Mouse (Mus musculus): ENCODE results near the gene Grasp. TPM values are rescaled to one million over a fixed set of nuclear protein-coding genes. Genes with fewer than 3 reads are reported as not detected.
A peak's percentile ranks its signal among the peaks of the same experiment; 100 is the strongest.

Gene Grasp
- polyA plus RNA-seq, 1 experiment: 8.7 TPM

DNA sequence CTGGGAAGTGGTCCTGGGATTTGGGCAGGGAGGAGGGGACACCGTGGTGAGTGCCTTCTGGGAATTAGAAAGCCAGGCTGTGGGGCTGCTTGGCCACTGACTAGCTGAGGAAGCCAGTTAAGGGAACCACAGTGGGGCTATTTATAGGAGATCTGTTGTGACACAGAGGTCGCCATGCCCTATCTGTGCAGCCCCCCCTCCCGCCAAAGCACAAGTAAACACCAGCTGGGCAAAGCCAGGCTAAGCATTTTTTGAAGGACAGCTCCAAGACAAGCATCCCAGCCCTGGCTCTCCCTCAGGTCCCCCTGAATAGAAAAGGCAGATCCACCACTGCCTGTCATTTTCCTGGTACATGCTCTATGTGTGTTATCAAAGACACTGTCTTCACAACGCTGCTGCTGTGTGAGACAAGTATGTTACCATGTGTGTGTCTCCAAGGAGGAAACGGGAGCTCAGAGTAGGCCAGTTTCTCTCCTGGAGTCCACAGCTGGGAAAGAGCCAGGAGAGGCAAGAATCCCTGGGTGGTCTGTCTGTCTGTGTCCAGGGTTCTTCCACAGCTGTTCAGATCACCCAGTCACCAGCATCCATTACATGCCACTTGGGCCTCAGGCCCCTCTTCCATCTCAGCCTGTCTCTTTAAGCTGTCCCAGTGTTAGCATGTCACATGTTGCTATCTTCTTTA lies 24.2 kb downstream of the Grasp start:
- no peak for DNase-seq (ENCODE audit: low spot score)

DNA sequence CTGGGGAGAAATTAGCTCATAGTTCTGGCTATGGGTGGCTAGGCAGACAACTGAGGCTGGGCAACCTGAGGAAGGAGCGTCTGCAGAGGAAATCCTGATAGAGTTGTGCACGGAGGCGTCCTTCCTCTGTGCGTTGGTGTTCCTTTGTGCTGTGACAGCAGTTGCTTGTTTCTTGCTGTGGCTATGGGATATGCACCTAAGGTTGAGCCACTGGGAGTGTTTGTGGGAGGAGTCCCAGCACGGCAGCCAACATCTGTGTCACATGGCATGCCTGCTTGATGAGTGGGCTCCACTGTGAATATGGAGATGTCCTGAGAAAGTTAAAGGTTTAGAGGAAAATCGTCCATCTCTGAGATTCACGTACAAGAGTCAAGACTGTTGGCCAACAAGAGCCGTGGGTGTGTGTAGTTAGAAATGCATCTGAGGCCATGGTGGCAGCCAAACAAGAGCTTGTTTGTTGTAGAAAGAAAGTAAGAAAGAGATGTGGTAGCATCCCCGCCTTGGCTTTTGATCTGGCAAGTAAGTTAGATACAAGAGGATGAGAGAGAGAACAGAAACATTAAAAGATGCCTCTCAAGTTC lies 26.3 kb downstream of the Grasp start:
- no peak for DNase-seq (ENCODE audit: low spot score)

DNA sequence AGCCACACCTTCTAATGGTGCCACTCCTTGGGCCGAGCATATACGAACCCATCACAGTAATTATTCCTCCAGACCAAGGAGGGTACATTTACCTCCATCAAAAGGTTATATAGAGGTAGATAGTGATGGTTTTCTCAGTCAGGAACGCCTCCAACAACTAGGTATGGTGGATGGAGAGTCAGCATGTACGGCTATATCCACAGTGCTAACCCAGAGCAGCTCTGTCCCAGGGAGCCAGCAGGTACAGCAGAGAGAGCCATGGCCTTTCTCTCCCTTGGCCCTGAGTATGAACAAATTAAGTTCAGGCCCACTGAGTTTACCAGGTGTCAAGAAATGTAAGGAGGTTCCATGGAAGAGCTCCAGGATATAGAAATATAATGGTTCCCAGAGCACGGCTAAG lies 27.9 kb downstream of the Grasp start:
- DNase-seq (ENCODE audit: low spot score): no peak

DNA sequence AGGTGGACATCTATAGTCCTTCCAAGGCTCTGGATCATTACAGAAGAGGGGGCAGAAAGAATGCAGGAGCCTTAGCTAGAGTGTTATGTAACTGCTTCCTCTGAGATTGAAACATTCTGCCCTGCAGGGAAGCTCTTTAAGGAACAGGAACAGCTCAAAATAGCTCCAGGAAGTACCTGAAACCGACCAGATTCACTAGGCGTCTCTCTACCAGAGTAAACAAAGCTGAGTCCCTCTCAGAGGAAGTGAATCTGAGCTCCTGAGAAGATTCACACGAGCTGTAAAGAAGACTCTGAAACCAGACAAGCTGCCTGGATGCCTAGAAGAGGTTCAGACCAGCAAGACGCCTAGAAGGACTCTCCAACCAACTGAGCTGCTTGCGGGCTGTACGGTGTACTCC lies 28.6 kb downstream of the Grasp start:
- no peak for DNase-seq (ENCODE audit: low spot score)

DNA sequence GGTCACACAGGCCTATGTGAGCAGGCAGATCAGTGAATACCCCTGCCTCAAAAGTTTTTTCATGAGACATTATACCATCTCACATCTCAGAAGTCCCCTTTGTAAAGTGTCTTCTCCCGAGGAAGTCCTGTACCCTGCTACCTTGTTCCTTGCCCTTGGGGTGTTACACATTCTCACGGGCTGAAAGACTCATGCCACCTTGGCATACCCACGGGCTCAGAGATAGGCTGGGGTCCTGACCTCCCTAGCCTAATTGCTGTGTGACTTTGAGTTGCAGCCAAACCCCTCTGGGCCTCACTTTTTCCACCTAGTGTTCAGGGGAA lies 29.5 kb downstream of the Grasp start:
- no peak for DNase-seq (ENCODE audit: low spot score)

DNA sequence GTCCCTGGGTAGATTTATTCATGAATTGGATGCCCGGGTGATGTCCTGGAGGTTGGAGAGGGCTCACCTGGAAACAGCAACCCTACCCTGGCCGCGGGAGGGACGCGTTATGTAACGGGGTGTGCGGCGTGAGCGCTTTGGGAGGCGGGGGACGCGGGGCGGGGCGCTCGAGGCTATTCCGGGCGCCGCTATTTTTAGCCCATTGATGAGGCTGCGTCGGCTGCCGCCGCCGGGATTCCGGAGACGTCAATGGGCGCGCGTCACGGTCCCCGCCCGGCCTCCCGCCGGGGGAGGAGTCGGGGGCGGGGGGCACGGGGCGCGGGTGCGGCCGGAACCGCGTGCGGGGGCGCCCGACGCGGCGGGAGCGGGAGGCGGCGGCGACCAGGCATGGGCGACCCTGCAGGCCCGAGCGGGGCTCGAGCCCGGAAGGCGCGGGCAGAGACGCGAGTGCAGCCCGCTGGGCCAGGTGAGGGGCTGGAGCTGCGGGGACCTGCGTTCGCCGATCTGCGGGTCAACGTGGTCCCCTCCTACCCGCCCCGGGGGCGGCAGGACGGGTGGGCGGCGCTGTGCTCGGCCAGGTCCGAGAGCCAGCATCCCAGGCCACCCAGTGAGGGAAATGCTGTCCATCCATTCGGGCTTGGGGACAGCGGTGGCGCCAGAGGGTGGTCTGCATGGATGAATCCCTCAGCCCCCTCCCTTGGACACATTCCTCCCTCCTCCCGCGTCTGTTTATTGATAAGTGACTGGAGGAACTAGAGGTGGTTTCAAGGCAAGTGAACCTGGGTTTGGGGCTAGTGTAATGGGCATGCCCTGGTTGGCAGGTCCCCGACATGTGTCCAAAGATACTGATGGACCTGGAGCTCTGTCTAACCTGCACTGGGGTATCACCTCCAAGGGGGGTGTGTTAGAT lies 30.2 kb downstream of the Grasp start, which contains the start of gene Nr4a1:
Nr4a1 (plus strand) TSS at position 384 of the 910 bp plus-strand sequence.
- DNase-seq (ENCODE audit: low spot score): peak; percentile 58

DNA sequence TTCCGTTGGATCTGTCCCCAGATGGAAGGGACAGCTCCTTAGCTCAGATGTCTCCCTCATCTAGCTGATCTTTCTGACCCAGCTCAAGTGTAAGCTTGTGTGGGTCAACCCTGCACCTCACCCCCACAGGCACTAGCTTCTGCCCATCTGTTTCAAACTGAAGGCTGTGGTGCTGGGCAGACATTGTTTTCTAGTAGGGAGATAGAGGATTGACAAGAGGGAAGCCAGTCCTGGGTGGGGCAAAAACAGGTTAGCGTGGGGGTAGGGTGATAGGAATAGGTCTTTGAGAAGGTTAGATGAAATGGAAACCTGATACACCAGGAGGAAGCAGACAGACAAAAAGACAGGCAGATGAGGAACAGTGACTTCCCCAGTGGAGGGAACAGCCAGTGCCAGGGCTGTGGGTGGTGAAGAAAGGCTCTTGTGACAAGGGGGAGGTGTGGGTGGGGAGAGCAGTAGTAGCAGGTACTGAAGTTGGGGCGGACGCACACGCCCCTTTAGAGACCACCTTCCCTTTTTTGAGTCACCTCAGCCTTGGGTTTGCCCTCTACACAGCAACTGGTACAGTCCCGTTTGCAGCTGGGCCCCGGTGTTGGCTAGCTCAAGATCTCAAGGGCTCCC lies 32.0 kb downstream of the Grasp start:
- DNase-seq (ENCODE audit: low spot score): no peak

DNA sequence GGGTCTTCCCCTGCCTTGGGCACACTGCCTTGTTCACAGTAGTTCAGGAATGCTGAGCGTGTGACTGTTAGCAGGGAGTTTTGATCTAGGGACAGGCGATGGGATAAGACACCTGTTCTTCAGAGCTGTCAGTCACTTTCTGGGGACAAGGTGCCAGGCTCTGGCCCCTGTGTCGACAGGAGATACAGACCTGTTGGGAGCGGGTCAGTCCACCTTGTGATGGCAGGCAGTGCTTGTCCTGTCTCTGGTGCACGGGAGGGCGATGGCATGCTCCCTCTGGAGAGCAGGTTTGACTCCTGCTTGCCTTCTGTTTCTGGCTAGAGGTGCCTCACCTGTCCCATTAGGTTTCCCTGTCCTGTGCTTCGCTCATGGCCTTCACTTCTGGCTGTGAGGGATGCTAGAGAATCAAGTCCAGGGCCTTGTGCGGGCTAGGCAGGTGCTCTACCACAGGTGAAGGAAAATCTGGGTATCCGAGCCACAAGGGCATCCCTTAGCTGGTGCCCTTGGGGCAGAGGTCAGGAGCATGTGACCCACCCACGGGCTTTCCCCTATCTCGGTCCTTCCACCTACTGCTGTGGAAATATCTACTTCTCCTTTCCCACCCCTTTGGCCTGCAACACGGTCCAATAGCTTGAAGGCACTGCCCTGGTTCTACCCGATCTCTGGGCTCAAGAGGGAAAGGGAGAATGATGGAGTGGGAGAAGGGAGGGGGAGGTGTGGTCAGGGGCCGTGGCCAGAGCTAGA lies 32.6 kb downstream of the Grasp start:
- DNase-seq (ENCODE audit: low spot score): no peak

DNA sequence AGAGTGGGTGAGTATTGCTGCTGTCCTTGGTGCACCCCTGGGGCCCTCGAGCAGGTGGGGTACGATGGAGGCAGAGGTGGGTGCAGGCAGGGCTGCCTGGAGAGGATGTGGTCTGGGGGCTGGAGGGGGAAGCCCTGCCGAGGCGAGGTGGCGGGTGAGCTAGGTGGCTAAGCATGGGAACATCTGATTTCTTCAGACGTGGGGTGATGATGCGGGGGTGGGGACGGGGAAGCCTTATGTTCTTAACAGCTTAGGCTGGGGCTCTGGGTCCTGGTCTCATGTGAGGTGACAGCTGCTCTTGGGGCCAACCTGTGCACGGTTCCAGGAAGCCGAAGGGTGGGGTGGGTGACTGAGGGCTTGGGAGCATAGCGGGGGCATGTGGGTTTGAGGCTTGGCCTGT lies 34.4 kb downstream of the Grasp start:
- DNase-seq (ENCODE audit: low spot score): no peak

DNA sequence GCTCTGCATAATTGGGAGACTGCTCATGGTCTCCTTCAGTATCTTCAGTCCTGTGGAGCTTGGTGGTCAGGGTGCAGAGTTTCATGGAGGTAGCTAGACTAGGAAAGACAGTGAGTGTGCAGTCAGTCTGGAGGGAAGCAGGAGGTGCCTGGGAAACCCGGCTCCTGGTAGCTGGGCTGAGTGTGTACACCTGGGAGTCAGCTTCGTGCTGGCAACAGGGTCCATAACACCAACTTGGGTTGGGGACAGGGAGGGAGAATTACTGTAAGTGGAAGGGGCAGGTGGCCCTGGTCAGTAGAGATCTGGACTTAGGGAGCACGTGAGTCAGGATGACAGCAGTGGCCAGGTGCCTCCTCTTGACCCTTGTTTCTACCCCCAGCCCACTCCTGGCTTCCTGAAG lies 35.9 kb downstream of the Grasp start:
- no peak for DNase-seq (ENCODE audit: low spot score)

DNA sequence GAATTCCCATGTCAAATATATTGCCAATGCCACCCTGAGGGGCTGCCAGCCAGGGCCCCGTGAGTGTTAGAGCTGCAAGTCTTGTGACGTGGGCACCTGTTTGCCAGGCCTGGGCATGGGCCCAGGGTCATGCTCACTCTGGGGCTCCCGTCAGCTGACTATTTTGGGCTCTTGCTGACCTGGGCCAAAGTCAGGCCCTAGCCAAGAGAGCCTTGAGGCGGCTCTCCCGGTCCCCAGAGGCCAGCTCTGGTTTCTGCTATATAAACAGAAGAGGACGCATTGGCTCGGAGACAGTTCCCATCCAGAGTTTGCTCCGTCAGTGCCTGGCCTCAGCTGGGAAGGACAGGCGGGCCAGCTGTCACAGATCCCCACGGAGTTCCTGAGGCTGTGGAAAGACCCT lies 36.4 kb downstream of the Grasp start:
- no peak for DNase-seq (ENCODE audit: low spot score)

DNA sequence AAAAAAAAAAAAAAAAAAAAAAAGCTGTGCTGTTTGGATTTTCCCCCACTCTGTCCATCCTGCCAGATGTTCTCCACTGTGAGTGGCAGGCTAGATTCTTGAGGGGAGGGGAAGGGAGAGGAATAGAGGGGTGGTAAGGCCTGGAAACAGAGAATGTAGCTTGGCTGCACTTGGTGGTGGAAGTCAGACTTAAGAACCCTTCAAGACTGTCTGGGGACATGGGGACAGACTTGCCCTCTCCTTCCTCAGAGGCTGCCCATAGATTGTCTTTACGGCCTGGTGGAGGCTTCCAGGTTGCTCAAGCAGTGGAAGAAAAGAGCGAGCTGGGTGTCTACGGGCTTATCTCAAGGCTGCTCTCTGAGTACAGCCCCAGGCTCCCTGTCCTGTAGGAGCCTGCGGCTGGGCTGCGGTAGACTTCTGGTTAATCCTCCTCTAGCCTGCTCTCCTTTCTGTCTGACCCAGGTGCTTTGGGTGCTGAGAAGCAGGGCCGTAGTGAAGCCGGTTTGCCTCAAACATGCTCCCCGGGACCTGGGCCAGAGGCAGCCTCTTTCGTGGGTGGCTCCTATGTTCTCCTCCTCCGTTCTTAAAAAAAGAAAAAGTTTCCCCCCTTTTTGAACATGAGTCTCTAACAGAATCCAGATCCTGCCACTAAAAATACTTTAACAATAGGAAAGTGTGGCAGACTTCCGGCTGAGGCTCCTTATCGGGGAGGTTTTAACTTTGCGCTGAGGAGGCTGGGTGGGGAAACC lies 37.1 kb downstream of the Grasp start:
- DNase-seq (ENCODE audit: low spot score): no peak

DNA sequence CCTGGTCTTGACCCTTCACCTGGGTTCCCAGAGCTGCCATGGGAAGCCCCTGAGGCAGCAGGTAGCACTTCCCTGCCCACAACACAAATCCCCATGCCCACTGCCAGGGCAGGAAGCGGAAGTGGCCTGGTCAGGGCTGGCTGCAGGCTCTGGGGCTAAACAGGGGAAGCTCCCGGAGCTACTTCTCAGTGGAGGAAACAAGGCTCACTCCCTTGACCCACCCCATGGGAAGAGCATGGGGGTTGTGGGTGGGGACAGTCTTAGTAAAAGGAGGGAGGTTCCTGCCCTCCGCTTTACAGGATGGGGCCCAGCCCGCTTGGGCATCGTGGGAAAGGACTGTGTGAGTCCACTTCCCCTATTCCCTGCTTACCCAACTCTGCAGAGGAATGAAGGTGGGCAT lies 38.5 kb downstream of the Grasp start:
- no peak for DNase-seq (ENCODE audit: low spot score)

DNA sequence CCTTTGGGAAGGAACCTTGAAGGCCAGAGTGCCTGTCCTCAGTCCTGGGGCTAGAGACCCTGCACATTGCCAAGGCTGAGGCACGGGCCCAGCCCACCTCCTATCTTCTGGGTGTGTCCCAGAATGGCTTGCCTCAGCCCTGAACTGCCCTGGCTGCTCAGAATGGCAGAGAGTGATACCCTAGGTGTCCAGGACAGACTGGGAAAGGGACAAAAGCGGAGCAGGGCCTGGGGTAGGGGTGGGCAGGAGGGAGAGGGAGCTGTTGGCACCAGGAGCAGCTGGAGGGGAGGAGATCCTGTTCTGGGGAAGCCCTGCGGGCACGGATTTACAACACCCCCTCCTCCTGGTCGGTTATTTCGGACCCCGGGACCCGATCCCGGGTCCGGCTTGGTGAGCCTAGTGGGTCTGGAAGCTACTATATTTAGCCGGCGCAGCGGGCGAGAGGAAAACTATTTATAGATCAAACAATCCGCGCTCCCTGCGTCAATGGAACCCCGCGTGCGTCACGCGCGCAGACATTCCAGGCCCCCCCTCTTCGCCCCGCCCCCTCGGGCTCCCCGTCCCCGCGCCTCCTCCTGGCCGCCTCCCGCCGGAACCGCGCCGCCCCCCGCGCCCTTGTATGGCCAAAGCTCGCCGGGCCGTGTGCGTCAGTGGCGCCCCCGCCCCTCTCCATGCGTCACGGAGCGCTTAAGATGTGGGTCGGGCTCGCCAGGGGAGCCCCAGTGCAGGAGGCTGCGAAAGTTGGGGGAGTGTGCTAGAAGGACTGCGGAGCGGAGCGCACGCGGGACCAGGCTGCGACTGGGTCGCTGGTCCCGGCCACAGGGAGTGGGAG lies 42.4 kb downstream of the Grasp start:
- DNase-seq (ENCODE audit: low spot score): peak; percentile 88

DNA sequence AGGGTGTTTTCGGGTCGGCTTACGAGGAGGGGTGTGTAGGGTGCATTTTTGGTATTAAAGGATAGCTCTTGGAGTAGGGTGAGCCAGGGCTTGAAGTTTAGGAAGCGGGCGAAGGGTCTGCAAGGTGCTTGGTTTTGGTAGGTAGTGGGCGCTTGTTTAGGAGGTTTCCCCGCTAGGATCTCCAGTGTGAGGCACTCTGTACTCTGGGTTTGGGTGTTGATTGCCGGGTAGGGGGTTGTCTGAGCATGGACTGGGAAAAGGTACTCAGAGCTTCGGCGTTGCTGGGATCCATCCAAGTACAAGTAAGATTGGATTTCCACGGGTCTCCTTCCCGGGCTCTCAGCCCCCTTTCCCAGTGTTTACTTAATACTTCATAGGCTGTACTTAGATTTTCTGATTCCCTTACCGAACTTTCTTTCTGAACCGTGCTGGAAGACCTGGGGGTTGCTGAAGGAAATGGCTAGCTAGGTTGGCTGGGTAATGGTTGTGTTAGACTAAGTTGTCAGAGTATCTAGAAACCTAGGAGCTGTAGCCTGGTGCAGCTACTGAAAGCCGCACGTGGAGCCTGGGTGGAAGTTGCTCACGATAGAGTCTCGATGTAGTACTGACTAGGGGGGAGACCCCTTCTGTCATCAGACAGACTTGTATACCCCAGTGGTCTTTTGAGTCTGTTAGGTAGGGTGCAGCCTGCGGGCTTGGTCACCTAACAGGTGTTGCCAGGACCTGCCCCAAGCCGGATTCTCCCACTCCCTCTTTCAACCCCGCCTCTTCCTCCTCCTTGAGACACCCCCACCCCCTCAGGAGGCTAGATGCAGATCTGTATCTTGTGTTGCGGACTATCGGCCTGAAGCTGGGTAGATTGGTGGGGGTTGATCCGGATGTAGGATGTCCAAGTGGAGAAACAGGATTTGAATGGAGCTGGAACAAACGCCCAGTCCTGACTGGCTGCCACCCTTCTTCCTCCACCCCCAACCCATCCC lies 43.4 kb downstream of the Grasp start:
- DNase-seq (ENCODE audit: low spot score): peak; percentile 41

DNA sequence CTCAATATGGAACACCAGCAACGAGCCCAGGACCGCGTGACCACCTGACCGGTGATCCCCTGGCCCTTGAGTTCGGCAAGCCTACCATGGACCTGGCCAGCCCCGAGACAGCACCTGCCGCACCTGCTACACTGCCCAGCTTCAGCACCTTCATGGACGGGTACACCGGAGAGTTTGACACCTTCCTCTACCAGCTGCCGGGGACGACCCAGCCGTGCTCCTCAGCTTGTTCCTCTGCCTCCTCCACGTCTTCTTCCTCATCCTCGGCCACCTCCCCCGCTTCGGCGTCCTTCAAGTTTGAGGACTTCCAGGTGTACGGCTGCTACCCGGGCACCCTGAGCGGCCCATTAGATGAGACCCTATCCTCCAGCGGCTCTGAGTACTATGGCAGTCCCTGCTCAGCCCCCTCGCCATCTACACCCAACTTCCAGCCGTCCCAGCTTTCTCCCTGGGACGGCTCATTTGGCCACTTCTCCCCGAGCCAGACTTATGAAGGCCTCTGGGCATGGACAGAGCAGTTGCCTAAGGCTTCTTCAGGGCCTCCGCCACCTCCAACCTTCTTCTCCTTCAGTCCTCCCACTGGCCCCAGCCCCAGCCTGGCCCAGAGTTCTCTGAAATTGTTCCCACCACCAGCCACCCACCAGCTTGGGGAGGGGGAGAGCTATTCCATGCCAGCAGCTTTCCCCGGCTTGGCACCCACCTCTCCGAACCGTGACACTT lies 46.3 kb downstream of the Grasp start:
- DNase-seq (ENCODE audit: low spot score): no peak

DNA sequence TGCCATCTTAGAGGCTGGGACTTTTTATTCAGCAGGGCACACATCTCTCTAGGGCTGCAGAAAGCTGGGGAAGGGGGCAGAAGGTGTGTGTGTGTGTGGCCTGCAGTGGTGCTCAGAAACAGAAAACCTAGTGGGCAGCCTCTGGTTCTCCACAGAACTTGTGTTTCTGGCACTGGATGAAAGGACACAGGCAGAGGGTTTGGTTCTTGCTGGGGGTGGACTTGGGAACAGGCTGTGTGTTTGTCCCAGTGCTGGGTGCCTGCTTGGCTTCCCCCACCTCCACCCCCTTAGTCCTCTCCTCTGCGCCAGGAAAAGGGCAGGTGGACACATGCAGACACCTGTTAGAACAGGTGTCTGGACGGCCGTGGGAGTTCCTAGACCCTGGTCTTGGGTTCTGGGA lies 47.1 kb downstream of the Grasp start:
- no peak for DNase-seq (ENCODE audit: low spot score)

DNA sequence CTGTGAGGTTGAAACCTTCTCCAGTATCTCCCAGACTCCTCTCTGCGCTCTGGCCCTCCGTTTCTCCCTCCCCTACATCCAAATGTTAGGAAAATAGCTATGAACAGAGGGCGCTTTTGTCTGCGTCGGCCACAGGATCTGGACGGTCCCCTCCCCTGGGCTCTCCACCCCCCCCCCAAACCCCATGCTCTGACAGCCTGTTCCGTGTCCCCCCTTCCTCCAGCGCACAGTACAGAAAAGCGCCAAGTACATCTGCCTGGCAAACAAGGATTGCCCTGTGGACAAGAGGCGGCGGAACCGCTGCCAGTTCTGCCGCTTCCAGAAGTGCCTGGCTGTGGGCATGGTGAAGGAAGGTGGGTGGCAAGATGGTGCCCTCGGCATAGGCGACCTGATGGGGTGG lies 47.5 kb downstream of the Grasp start:
- no peak for DNase-seq (ENCODE audit: low spot score)
